Mouse (Mus musculus) limb, embryonic 11.5 days (tissue): Measurements from ENCODE around the gene Slc25a33. TPM values are rescaled to one million over a fixed set of nuclear protein-coding genes. Genes with fewer than 3 reads are reported as not detected.

Experiments used
- ATAC-seq: fragments of 200-750 bp; cut with Nextera tagmentation; 2 replicates; pipeline ENCODE4 v1.8.0; 2017; ENCODE audit warnings: low read depth; ENCODE audit not compliant: insufficient number of reproducible peaks, low FRiP score, low TSS enrichment
- DNase-seq: peaks from one replicate; pipeline ENCODE4 v3.0.0-alpha.2; 2015; ENCODE audit warnings: low spot score
- H3K27ac ChIP-seq: fragments of 300-500 bp; sonication (generic); replicated peaks from 2 replicates; pipeline ENCODE4 v1.5.1; 2014; ENCODE audit warnings: low read depth, mild to moderate bottlenecking, low read length
- H3K27me3 ChIP-seq: fragments of 300-500 bp; sonication (generic); 2 replicates; pipeline ENCODE4 v1.6.1; 2014; ENCODE audit warnings: mild to moderate bottlenecking, low read length, mixed read lengths; ENCODE audit not compliant: control insufficient read depth, insufficient read depth
- H3K36me3 ChIP-seq: fragments of 300-500 bp; sonication (generic); 2 replicates; pipeline ENCODE4 v1.6.1; 2014; ENCODE audit warnings: mild to moderate bottlenecking, low read length, moderate library complexity, mixed read lengths; ENCODE audit not compliant: control insufficient read depth, insufficient read depth
- H3K4me1 ChIP-seq: fragments of 300-500 bp; sonication (generic); 2 replicates; pipeline ENCODE4 v1.6.1; 2014; ENCODE audit warnings: low read length, mixed read lengths; ENCODE audit not compliant: control insufficient read depth, insufficient read depth
- H3K4me2 ChIP-seq: fragments of 300-500 bp; sonication (generic); 2 replicates; pipeline ENCODE4 v1.6.1; 2014; ENCODE audit warnings: low read depth, mild to moderate bottlenecking, moderate library complexity; ENCODE audit not compliant: severe bottlenecking
- H3K4me3 ChIP-seq: fragments of 300-500 bp; sonication (generic); 2 replicates; pipeline ENCODE4 v1.5.1; 2014; ENCODE audit warnings: low read depth, low read length
- H3K9ac ChIP-seq: fragments of 300-500 bp; sonication (generic); 2 replicates; pipeline ENCODE4 v1.6.1; 2014; ENCODE audit warnings: mild to moderate bottlenecking, low read length
- H3K9me3 ChIP-seq: fragments of 300-500 bp; sonication (generic); 2 replicates; pipeline ENCODE4 v1.6.1; 2016; ENCODE audit warnings: low read length; ENCODE audit not compliant: control insufficient read depth
- WGBS: fragments of 180-500 bp; shearing (Covaris S2); extraction: QIAGEN DNeasy Blood & Tissue Kit; methylation state at CpG from one replicate; pipeline ENCODE4 v1.1.7; 2014; 5-methylcytosine and 5-hydroxymethylcytosine counted together
- polyA plus RNA-seq: library from polyadenylated mRNA; unstranded; fragments of >200 nt; fragmentation: Nextera tagmentation; extraction: Ambion mirVana; gene quantifications from 2 replicates; pipeline ENCODE4 v1.2.1, GENCODE M21; 2014

Slc25a33 gene
- polyA plus RNA-seq, 1 experiment from 2014 or later = 28.9 TPM

GRCm38 (mm10) chr4:149791470-149791869, 17.4 kb upstream of the Slc25a33 start:
- 76% methylated on average over 4 of the region's 4 CpGs for WGBS
- H3K9me3 ChIP-seq = no peaks in the 10 kb centered on the region
- no peak overlapping the region for H3K4me2 ChIP-seq
- H3K4me3 ChIP-seq = no peak overlapping the region
- no peak overlapping the region for H3K27ac ChIP-seq
- no peaks in the 10 kb centered on the region for H3K36me3 ChIP-seq
- H3K27me3 ChIP-seq = no peaks in the 10 kb centered on the region
- H3K9ac ChIP-seq = no peak overlapping the region
- DNase-seq = no peak
- no peak for ATAC-seq
- 0 out of 2 replicates have a peak, but pooled peaks cover 5% of the 10 kb centered on the region for H3K4me1 ChIP-seq

GRCm38 (mm10) chr4:149790969-149791368, 16.9 kb upstream of the Slc25a33 start:
- 90% methylated on average over 2 of the region's 2 CpGs for WGBS
- no peak overlapping the region for H3K27ac ChIP-seq
- H3K36me3 ChIP-seq = no peaks in the 10 kb centered on the region
- H3K4me2 ChIP-seq = no peak overlapping the region
- 0 out of 2 replicates have a peak, but pooled peaks cover 5% of the 10 kb centered on the region for H3K4me1 ChIP-seq
- no peaks in the 10 kb centered on the region for H3K27me3 ChIP-seq
- ATAC-seq (no peak), DNase-seq (no peak)
- H3K9me3 ChIP-seq = no peaks in the 10 kb centered on the region
- no peak overlapping the region for H3K9ac ChIP-seq
- no peak overlapping the region for H3K4me3 ChIP-seq

- Histone ChIP-seq H3K4me1 (0 out of 2 replicates have a peak, but pooled peaks cover 5% of the 10 kb centered on the region), H3K36me3 (no peaks in the 10 kb centered on the region), H3K27ac (no peak overlapping the region), H3K27me3 (no peaks in the 10 kb centered on the region), H3K9ac (no peak overlapping the region), H3K4me3 (no peak overlapping the region), H3K4me2 (no peak overlapping the region), H3K9me3 (no peaks in the 10 kb centered on the region)
- ATAC-seq (no peak), DNase-seq (no peak)
- 67% methylated on average over 4 of the region's 4 CpGs for WGBS
These were observed 16.5 kb upstream of the Slc25a33 start for GRCm38 (mm10) chr4:149790546-149790945.

GRCm38 (mm10) chr4:149789421-149790194, 15.5 kb upstream of the Slc25a33 start:
- Histone ChIP-seq H3K4me1 (0 out of 2 replicates have a peak, but pooled peaks cover 5% of the 10 kb centered on the region), H3K36me3 (no peaks in the 10 kb centered on the region), H3K4me2 (no peak overlapping the region), H3K4me3 (no peak overlapping the region), H3K27ac (no peak overlapping the region), H3K27me3 (no peaks in the 10 kb centered on the region), H3K9ac (no peak overlapping the region), H3K9me3 (no peaks in the 10 kb centered on the region)
- WGBS = 84% methylated on average over 13 of the region's 13 CpGs
- no peak for DNase-seq
- no peak for ATAC-seq

- ATAC-seq (no peak), DNase-seq (no peak)
- Histone ChIP-seq H3K4me1 (no peaks in the 10 kb centered on the region), H3K9me3 (no peaks in the 10 kb centered on the region), H3K4me2 (no peak overlapping the region), H3K27ac (no peak overlapping the region), H3K27me3 (no peaks in the 10 kb centered on the region), H3K36me3 (no peaks in the 10 kb centered on the region), H3K4me3 (no peak overlapping the region), H3K9ac (no peak overlapping the region)
- 92% methylated on average over 5 of the region's 5 CpGs for WGBS
These were observed 10.8 kb upstream of the Slc25a33 start for GRCm38 (mm10) chr4:149784901-149785300.

GRCm38 (mm10) chr4:149784371-149784770, 10.3 kb upstream of the Slc25a33 start:
- Histone ChIP-seq H3K9ac (0 out of 2 replicates have a peak overlapping the region, but pooled peaks have one; percentile 7), H3K4me1 (no peaks in the 10 kb centered on the region), H3K27ac (no peak overlapping the region), H3K36me3 (no peaks in the 10 kb centered on the region), H3K4me3 (no peak overlapping the region), H3K27me3 (no peaks in the 10 kb centered on the region), H3K4me2 (no peak overlapping the region), H3K9me3 (no peaks in the 10 kb centered on the region)
- WGBS = 82% methylated on average over 9 of the region's 9 CpGs
- DNase-seq = no peak
- no peak for ATAC-seq

- Histone ChIP-seq H3K27ac (no peak overlapping the region), H3K4me2 (no peak overlapping the region), H3K4me1 (no peaks in the 10 kb centered on the region), H3K36me3 (no peaks in the 10 kb centered on the region), H3K27me3 (no peaks in the 10 kb centered on the region), H3K9me3 (no peaks in the 10 kb centered on the region), H3K9ac (no peak overlapping the region), H3K4me3 (no peak overlapping the region)
- 77% methylated on average over 8 of the region's 8 CpGs for WGBS
- DNase-seq = no peak
- ATAC-seq = no peak
These were observed 8.9 kb upstream of the Slc25a33 start for GRCm38 (mm10) chr4:149782975-149783374.

GRCm38 (mm10) chr4:149780565-149781356, 6.7 kb upstream of the Slc25a33 start:
- Histone ChIP-seq H3K4me2 (no peak overlapping the region), H3K27me3 (no peaks in the 10 kb centered on the region), H3K27ac (no peak overlapping the region), H3K4me1 (no peaks in the 10 kb centered on the region), H3K4me3 (no peak overlapping the region), H3K36me3 (no peaks in the 10 kb centered on the region), H3K9ac (no peak overlapping the region), H3K9me3 (no peaks in the 10 kb centered on the region)
- ATAC-seq (no peak), DNase-seq (no peak)
- WGBS = 80% methylated on average over 13 of the region's 13 CpGs
